Mouse (Mus musculus): ENCODE data around the gene Was.

DNA sequence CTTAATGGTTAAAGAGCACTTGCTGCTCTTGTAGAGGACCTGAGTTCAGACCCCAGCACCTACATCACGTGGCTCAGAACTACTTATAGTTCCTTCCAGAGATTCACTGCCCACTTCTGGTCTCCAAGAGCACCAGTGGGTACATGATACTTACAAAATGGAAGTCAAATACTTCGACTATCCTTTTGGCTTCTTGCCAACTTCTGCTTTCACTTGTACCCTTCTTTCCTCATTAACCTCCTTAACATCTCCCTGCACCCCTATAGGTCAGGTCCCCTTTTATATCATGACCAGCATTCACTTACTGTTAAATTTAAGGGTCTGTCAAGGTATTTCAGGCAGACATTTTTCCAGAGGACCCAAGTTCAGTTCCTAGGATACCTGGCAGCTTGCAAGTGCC is 45.6 kb upstream of the Was start:
- no peak for TF ChIP-seq EP300 (IDR thresholded peaks at IDR 0.05; ENCODE audit: insufficient read depth, low read depth, low read length)
- no peak for TF ChIP-seq CTCF (IDR thresholded peaks at IDR 0.05)
